Mouse (Mus musculus): ENCODE results near the gene Ogn. TPM values are rescaled to one million over a fixed set of nuclear protein-coding genes. Genes with fewer than 3 reads are reported as not detected.

The Ogn gene
- total RNA-seq, 2 experiments from 2014 or later = 4.2 to 9.3 TPM

DNA sequence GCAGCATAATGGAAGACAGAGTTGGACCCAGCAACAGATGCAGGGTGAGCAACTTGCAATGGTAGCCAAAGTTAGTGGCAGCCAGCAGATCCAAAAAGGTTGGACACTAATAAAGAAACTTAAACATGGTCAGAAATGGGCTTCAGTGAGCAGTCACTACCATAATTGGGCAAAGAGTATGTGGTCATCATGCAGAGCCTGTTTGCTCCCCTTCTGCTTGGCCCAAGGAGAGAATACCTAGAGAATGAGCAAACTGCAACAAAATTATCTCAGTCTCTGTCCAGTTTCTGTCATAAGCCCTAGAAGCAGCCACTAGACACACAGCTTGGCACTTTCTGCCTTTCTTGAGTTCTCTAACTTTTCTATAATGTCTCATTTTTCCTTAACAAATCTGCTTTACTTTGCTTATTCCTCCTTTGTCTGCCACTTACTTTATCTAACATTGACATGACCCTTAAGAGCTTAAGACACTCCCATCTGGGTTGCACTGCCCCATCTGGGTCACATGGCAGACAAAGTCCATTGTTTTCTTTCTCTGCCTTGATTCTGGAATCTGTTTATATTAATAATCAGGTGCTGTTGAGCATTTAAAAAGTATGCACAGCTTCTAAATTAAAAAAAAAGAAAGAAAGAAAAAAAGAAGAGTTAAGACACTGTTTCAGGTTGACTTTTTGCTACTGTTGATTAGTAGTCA is 36.0 kb downstream of the Ogn start:
- intact Hi-C loops (cut with DNase I) = no loop called here
- no peak for DNase-seq (ENCODE audit: low spot score in 2 of 2)

- intact Hi-C loops (cut with DNase I) = loop anchor here (1.0 to 5.0 kb wide), 2 partner anchors 196 to 318 kb away; no protein-coding TSS in a partner anchor
- peak; percentile 6 to 17 for DNase-seq (ENCODE audit: low spot score in 2 of 2)
Measured at GRCm38 (mm10) chr13:49644731-49645529, 37.1 kb downstream of the Ogn start.

DNA sequence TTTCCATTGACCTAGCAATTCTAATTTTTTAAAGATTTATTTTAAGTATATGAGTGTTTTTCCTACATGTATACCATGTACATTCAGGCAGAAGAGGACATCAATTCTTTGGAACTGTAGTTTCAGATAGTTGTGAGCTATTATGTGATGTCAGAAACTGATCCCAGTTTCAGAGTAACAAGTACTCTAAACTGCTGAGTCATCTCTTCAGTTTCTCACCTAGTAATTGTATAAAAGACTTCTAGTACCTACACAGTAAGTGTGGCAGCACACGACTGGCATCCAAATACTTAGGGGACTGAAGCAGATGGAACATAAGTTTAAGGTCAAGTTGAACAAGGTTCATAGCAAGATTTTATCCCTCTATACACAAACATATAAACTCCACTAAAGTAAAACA is 38.2 kb downstream of the Ogn start:
- intact Hi-C loops (cut with DNase I) = loop anchor here (5.0 kb wide), 1 partner anchor 319 kb away; no protein-coding TSS in a partner anchor
- no peak for DNase-seq (ENCODE audit: low spot score in 2 of 2)

DNA sequence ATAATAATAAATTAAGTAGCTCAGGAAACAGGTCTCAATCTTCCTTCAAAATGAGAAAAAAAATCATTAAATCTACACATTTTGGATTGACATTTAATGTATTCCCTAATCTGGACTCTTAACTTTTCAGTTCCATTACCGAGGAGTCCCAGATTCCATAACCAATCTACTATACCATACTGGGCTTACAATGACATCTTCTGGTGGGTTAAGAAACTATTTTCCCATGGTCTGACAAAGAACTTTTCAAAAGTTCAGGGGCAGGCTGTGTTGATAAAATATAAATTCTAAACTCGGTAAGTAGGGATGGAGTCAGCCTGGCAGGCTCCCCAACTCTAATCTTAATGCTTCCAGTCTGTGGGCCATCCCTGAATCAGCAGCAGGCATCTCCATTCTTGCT is 43.3 kb downstream of the Ogn start:
- intact Hi-C loops (cut with DNase I) = no loop called here
- DNase-seq (ENCODE audit: low spot score in 2 of 2) = no peak

DNA sequence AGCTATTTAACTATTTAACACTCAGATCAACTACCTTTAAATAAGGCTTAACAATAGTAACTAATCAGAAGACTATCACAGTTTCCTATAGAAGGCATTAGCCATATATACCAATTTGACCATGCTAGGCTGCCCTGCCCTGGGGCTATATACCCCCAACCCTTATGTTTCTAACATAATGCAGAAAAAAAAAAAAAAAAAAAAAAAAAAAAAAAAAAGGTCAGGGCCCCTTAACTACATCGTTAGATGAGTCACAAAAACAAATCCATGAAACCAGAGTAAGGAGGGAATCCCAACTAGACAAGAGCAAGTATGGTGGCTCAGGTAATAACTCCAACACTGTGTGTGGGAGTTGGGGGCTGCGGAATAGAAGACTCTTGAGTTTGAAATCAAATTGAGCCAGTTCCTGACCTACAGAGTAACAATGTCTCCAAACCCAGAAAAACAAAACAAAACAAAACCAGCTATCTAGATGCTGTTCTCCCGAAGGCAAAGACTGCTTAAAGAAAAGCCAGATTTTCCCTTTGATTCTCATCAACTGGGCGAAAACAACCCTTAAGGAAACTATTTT is 44.0 kb downstream of the Ogn start:
- intact Hi-C loops (cut with DNase I) = no loop called here
- DNase-seq (ENCODE audit: low spot score in 2 of 2) = no peak

DNA sequence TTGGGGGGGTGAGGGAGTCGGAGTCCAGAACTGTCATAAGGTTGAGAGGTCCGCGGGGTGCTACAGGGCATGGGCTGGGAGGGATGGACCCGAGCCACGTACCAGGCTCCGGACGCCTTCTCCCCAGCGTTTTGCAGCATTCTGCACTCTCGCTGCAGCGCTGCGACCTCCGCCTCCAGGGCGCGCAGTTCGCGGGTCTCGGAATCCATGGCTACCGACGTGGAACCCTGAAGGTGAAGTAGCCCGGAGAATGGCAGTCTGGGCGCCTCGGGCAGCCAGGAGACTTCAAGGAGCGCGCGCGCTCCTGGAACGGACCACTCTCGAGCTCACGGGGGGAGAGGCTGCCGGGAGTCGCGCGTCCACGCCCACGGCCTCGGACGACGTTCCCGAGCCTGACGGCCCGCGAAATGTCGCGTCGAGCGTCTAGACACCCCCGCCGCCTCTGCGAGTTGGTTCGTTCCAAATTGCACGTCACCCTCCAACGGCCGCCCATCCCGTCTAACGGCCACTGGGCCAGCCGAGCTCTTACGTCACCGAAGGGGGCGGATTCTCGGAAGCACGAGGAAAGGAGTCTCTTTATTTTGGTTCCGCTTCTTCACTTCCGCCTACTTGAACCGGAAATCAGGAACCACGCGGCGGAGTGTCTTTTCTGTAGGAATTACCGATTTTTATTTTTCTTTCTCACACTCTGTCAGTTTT is 44.8 kb downstream of the Ogn start, which contains the start of the genes Cenpp and Nol8:
TSS of gene Cenpp (minus strand) at position 305 of the 699 bp plus-strand sequence.
TSS of gene Nol8 (plus strand) at position 598 of the 699 bp plus-strand sequence.
- peak; percentile 99 for DNase-seq (ENCODE audit: low spot score in 2 of 2)
- intact Hi-C loops (cut with DNase I) = no loop called here

DNA sequence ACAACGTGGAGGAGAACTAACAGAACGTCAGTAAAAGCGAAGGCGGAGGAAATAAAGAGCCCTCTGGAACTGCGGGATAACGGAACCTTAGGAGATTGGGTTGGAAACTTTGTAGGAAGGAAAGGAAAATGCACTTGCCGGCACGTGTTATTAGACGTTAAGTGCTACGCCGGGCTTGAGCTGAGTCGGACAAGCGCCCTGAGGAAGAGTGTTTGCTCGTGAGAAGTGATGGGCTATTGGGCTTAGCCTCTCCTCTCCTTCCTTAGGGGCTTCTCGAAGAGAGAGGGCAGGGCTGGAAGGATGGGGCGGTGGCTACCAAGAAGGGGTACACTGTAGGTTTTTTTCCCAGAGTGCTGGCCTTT is 45.3 kb downstream of the Ogn start:
- DNase-seq (ENCODE audit: low spot score in 2 of 2) = no peak
- intact Hi-C loops (cut with DNase I) = no loop called here

Other genes with a start within 250 kb of the Ogn start
- gene Ippk, start 186.8 kb upstream of the Ogn start, total RNA-seq (2021) = 10 to 100 TPM; 13.8 to 17.2 TPM
- gene Tes3-ps, start 114.7 kb upstream of the Ogn start, total RNA-seq (2021) = 1 to 10 TPM; 1.4 to 1.6 TPM
- gene Ecm2, start 103.2 kb upstream of the Ogn start, total RNA-seq (2021) = 1 to 10 TPM; 2.2 to 2.6 TPM
- gene Aspn, start 63.6 kb upstream of the Ogn start, total RNA-seq (2021) = 1 to 10 TPM; 1.1 to 1.3 TPM
- gene Omd, start 25.6 kb upstream of the Ogn start, total RNA-seq (2021) = 1 to 10 TPM; 1.4 to 3.1 TPM
- gene Cenpp, start 44.7 kb downstream of the Ogn start, total RNA-seq (2021) = 1 to 10 TPM; 1.2 TPM
- gene Nol8, start 45.0 kb downstream of the Ogn start, total RNA-seq (2021) = 10 to 100 TPM; 22.8 to 28.4 TPM
- 10 to 100 TPM; 62.9 to 69.5 TPM for gene Iars, start 74.1 kb downstream of the Ogn start, total RNA-seq (2021)
- gene Gm30302, start 191.0 kb downstream of the Ogn start, total RNA-seq (2021) = not detected

Data from left cerebral cortex, postnatal 36 days (tissue).